Mouse (Mus musculus) MEL (cell line): ENCODE measurements around the gene Npcd. TPM values are rescaled to one million over a fixed set of nuclear protein-coding genes. Genes with fewer than 3 reads are reported as not detected.

Experiments used
- DNase-seq: peaks from one replicate; pipeline ENCODE4 v3.0.0; 2011; ENCODE audit warnings: low read depth, low spot score
- H3K27ac ChIP-seq: 2 replicates; pipeline ENCODE4 v1.5.1; 2012; ENCODE audit warnings: low read depth, mild to moderate bottlenecking, control low read depth, low read length, moderate library complexity; ENCODE audit not compliant: control insufficient read depth
- H3K27me3 ChIP-seq, 2 experiments: fragments of 150-350 bp in 1 of 2; sonication (generic) in 1 of 2; 2 replicates each; pipeline ENCODE4 v1.6.1; 2012; ENCODE audit warnings: low read length in 2 of 2, mild to moderate bottlenecking in 2 of 2, improper control_type of control experiment in 1 of 2, moderate library complexity in 1 of 2; ENCODE audit not compliant: insufficient read depth in 2 of 2, control insufficient read depth in 1 of 2
- H3K36me3 ChIP-seq, 2 experiments: 2 replicates each; pipeline ENCODE4 v1.6.1; 2012 to 2014; ENCODE audit warnings: low read length in 2 of 2, improper control_type of control experiment in 1 of 2, inconsistent platforms in 1 of 2, mild to moderate bottlenecking in 1 of 2; ENCODE audit not compliant: insufficient read depth in 2 of 2, control insufficient read depth in 1 of 2
- H3K4me1 ChIP-seq, 2 experiments: fragments of 150-350 bp in 1 of 2; sonication (generic) in 1 of 2; 2 replicates each; pipeline ENCODE4 v1.6.1; 2012; ENCODE audit warnings: low read length in 2 of 2, improper control_type of control experiment in 1 of 2, mild to moderate bottlenecking in 1 of 2; ENCODE audit not compliant: insufficient read depth in 2 of 2, control insufficient read depth in 1 of 2
- H3K4me3 ChIP-seq, 2 experiments: fragments of 150-350 bp in 1 of 2; sonication (generic) in 1 of 2; 2 replicates each; pipeline ENCODE4 v1.5.1; 2012; ENCODE audit warnings: low read depth in 2 of 2, low read length in 2 of 2, mild to moderate bottlenecking in 2 of 2, moderate library complexity in 2 of 2, control low read depth in 1 of 2, improper control_type of control experiment in 1 of 2; ENCODE audit not compliant: control insufficient read depth in 1 of 2, insufficient read depth in 1 of 2
- H3K79me2 ChIP-seq: 2 replicates; pipeline ENCODE4 v1.6.1; 2012; ENCODE audit warnings: mild to moderate bottlenecking, low read length, moderate library complexity; ENCODE audit not compliant: control insufficient read depth, poor library complexity, insufficient read depth
- H3K9ac ChIP-seq: 2 replicates; pipeline ENCODE4 v1.6.1; 2012; ENCODE audit warnings: low read depth, mild to moderate bottlenecking, control low read depth, low read length, moderate library complexity; ENCODE audit not compliant: control insufficient read depth, poor library complexity, severe bottlenecking
- H3K9me3 ChIP-seq: fragments of 150-350 bp; sonication (generic); replicated peaks from 2 replicates; pipeline ENCODE4 v1.6.1; 2012; ENCODE audit warnings: mild to moderate bottlenecking, low read length, improper control_type of control experiment, moderate library complexity; ENCODE audit not compliant: insufficient read depth
- BHLHE40 ChIP-seq: IDR thresholded peaks from 2 replicates; pipeline ENCODE4 v1.6.1; 2012; ENCODE audit warnings: low read depth, mild to moderate bottlenecking, inconsistent platforms, low read length, improper control_type of control experiment, borderline replicate concordance
- GABPA ChIP-seq: IDR thresholded peaks from 2 replicates; pipeline ENCODE4 v1.6.1; 2012; ENCODE audit warnings: low read depth, mild to moderate bottlenecking, inconsistent platforms, low read length, improper control_type of control experiment, moderate library complexity
- GATA1 ChIP-seq: IDR thresholded peaks from 2 replicates; pipeline ENCODE4 v1.6.1; 2011; ENCODE audit warnings: low read depth, low read length, improper control_type of control experiment
- HCFC1 ChIP-seq: IDR thresholded peaks from 2 replicates; pipeline ENCODE4 v1.6.1; 2012; ENCODE audit warnings: low read depth, mild to moderate bottlenecking, inconsistent platforms, low read length, improper control_type of control experiment, moderate library complexity
- KAT2A ChIP-seq: conservative IDR thresholded peaks from 2 replicates; pipeline ENCODE4 v1.6.1; 2012; ENCODE audit warnings: low read depth, low read length, improper control_type of control experiment, inconsistent platforms
- MAFK ChIP-seq: IDR thresholded peaks from 2 replicates; pipeline ENCODE4 v1.6.1; 2011; ENCODE audit warnings: low read depth, mild to moderate bottlenecking, low read length, improper control_type of control experiment, borderline replicate concordance
- MAZ ChIP-seq: IDR thresholded peaks from 2 replicates; pipeline ENCODE4 v1.6.1; 2012; ENCODE audit warnings: low read depth, mild to moderate bottlenecking, inconsistent platforms, low read length, improper control_type of control experiment
- MYB ChIP-seq: IDR thresholded peaks from 2 replicates; pipeline ENCODE4 v1.6.1; 2011; ENCODE audit warnings: mild to moderate bottlenecking, low read depth, low read length, improper control_type of control experiment
- MYC ChIP-seq: IDR thresholded peaks from 2 replicates; pipeline ENCODE4 v1.6.1; 2011; ENCODE audit warnings: low read depth, mild to moderate bottlenecking, low read length, improper control_type of control experiment, moderate library complexity
- NELFE ChIP-seq: IDR thresholded peaks from 2 replicates; pipeline ENCODE4 v1.6.1; 2011; ENCODE audit warnings: low read depth, low read length, improper control_type of control experiment
- NRF1 ChIP-seq: IDR thresholded peaks from 2 replicates; pipeline ENCODE4 v1.6.1; 2014; ENCODE audit warnings: low read depth, mild to moderate bottlenecking, inconsistent platforms, low read length, improper control_type of control experiment, moderate library complexity; ENCODE audit not compliant: poor library complexity, insufficient read depth, severe bottlenecking
- POLR2A ChIP-seq, 2 experiments: IDR thresholded peaks; 2 replicates each; pipeline ENCODE4 v1.6.1; 2011 to 2012; ENCODE audit warnings: low read length in 2 of 2, mild to moderate bottlenecking in 2 of 2, control low read depth in 1 of 2, improper control_type of control experiment in 1 of 2, low read depth in 1 of 2, moderate library complexity in 1 of 2; ENCODE audit not compliant: control insufficient read depth in 1 of 2, insufficient read depth in 1 of 2, poor library complexity in 1 of 2
- RCOR1 ChIP-seq: IDR thresholded peaks from 2 replicates; pipeline ENCODE4 v1.6.1; 2012; ENCODE audit warnings: low read depth, mild to moderate bottlenecking, inconsistent platforms, low read length, improper control_type of control experiment
- SMC3 ChIP-seq: IDR thresholded peaks from 2 replicates; pipeline ENCODE4 v1.6.1; 2011; ENCODE audit warnings: low read depth, low read length, improper control_type of control experiment
- TAL1 ChIP-seq: IDR thresholded peaks from 2 replicates; pipeline ENCODE4 v1.6.1; 2012; ENCODE audit warnings: mild to moderate bottlenecking, inconsistent platforms, low read length, moderate library complexity, mixed read lengths
- TCF12 ChIP-seq: IDR thresholded peaks from 2 replicates; pipeline ENCODE4 v1.6.1; 2014; ENCODE audit warnings: low read depth, mild to moderate bottlenecking, inconsistent platforms, low read length, improper control_type of control experiment, moderate library complexity
- ZKSCAN1 ChIP-seq: IDR thresholded peaks from 2 replicates; pipeline ENCODE4 v1.6.1; 2012; ENCODE audit warnings: low read depth, mild to moderate bottlenecking, inconsistent platforms, low read length, improper control_type of control experiment, moderate library complexity
- ZMIZ1 ChIP-seq: IDR thresholded peaks from 2 replicates; pipeline ENCODE4 v1.6.1; 2012; ENCODE audit warnings: low read depth, mild to moderate bottlenecking, inconsistent platforms, low read length, improper control_type of control experiment, moderate library complexity
- polyA plus RNA-seq, 2 experiments: library from polyadenylated mRNA; stranded (reverse) in 1 of 2; unstranded in 1 of 2; fragments of >175 nt in 1 of 2; fragments of >200 nt in 1 of 2; gene quantifications; 2 replicates each; pipeline versions ENCODE4 v1.2.1 to v1.2.4; 2012; ENCODE audit warnings: low replicate concordance in 2 of 2, low read depth in 1 of 2; ENCODE audit not compliant: insufficient read length in 2 of 2, insufficient read depth in 1 of 2, missing spikeins in 1 of 2
- total RNA-seq: library from RNA; depleted of rRNA; stranded (reverse); fragments of 300-350 nt; gene quantifications from 2 replicates; pipeline ENCODE4 v1.2.3, GENCODE M21; 2012

Gene Npcd
- total and polyA plus RNA-seq, 3 experiments = not detected

DNA sequence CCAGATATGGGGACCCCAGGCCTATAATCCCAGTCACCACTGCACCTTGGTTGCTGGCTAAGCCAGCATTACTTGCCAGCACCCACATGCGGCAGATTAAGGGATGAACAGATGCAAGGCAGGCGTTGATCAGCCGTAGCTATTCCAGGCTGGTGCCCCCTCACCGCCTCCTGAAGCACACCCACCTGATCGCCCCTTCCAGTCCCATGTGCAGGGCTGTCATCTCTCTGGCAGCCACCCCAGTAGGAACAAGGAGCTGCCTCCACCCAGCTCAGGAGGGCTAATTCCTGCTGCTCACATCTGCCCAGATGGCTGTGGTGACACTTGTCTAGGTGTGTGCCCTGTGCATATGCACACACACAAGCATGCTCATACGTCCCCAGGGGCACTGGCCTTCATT, 73.1 kb downstream of the Npcd start:
- H3K27me3 ChIP-seq = no peaks in the 10 kb centered on the region
- no peaks in the 10 kb centered on the region for H3K4me1 ChIP-seq
- DNase-seq = no peak
- no peak overlapping the region for H3K9ac ChIP-seq
- H3K79me2 ChIP-seq = no peaks in the 10 kb centered on the region
- H3K4me3 ChIP-seq = no peak overlapping the region
- H3K36me3 ChIP-seq = no peaks in the 10 kb centered on the region
- no peaks in the 10 kb centered on the region for H3K9me3 ChIP-seq
- no peak for TF ChIP-seq POLR2A (IDR thresholded peaks at IDR 0.05; ENCODE audit: control insufficient read depth in 1 of 2, insufficient read depth in 1 of 2, low read depth in 1 of 2, low read length in 2 of 2, poor library complexity in 1 of 2)
- no peak for TF ChIP-seq MAZ
- no peak overlapping the region for H3K27ac ChIP-seq

DNA sequence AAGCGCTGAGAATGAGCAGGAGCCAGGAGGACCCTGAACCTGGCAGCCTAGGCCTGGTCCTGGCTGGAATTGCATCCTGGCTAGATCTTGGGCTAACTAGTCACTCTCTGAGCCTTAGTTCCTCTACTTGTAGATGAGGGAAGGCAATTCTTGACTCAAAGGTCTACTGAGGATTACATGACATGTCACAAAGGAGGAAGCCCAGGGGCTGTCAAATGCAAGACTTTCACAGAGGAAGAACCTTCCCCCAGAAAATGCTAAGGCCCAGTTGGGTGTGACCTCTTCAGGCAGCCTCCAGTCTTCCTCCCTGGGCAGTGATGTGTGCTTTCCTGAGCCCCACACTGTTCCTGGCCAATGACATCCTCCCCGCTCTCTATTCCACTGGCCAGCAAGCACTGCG, 76.9 kb downstream of the Npcd start:
- H3K79me2 ChIP-seq = no peaks in the 10 kb centered on the region
- H3K27me3 ChIP-seq = no peaks in the 10 kb centered on the region
- H3K4me1 ChIP-seq = no peaks in the 10 kb centered on the region
- H3K9me3 ChIP-seq = no peaks in the 10 kb centered on the region
- TF ChIP-seq MYB = no peak
- TF ChIP-seq TCF12 = no peak
- no peak for TF ChIP-seq GABPA
- TF ChIP-seq GATA1 = no peak
- no peak for TF ChIP-seq MYC
- no peak for TF ChIP-seq NELFE
- TF ChIP-seq ZMIZ1 = no peak
- no peak for TF ChIP-seq NRF1
- no peak for TF ChIP-seq MAZ
- no peak for TF ChIP-seq RCOR1
- no peak for TF ChIP-seq ZKSCAN1
- no peak for TF ChIP-seq BHLHE40
- TF ChIP-seq, all 39 proteins: peak for 0
- H3K36me3 ChIP-seq = no peaks in the 10 kb centered on the region
- DNase-seq = no peak
- no peak overlapping the region for H3K27ac ChIP-seq
- H3K9ac ChIP-seq = no peak overlapping the region
- no peak overlapping the region for H3K4me3 ChIP-seq

GRCm38 (mm10) chr15:79755977-79756625, 77.9 kb downstream of the Npcd start:
- no peak for DNase-seq
- Histone ChIP-seq H3K9ac (no peak overlapping the region), H3K4me1 (no peaks in the 10 kb centered on the region)

More at GRCm38 (mm10) chr15:79755977-79756625, 77.9 kb downstream of the Npcd start:
- no peak for TF ChIP-seq GATA1
- TF ChIP-seq NRF1 = no peak
- no peak for TF ChIP-seq HCFC1
- no peak for TF ChIP-seq MAFK
- no peak for TF ChIP-seq POLR2A (IDR thresholded peaks at IDR 0.05; ENCODE audit: control insufficient read depth in 1 of 2, insufficient read depth in 1 of 2, low read depth in 1 of 2, low read length in 2 of 2, poor library complexity in 1 of 2)
- no peak for TF ChIP-seq SMC3
- no peak for TF ChIP-seq ZMIZ1
- TF ChIP-seq TAL1 = no peak
- TF ChIP-seq KAT2A = no peak
- H3K4me3 ChIP-seq = no peak overlapping the region
- no peaks in the 10 kb centered on the region for H3K9me3 ChIP-seq
- no peaks in the 10 kb centered on the region for H3K79me2 ChIP-seq
- H3K27ac ChIP-seq = no peak overlapping the region
- no peaks in the 10 kb centered on the region for H3K27me3 ChIP-seq
- no peaks in the 10 kb centered on the region for H3K36me3 ChIP-seq
